Mouse (Mus musculus): Measurements from ENCODE around the gene Pdzd7. TPM values are rescaled to one million over a fixed set of nuclear protein-coding genes. Genes with fewer than 3 reads are reported as not detected.

Gene Pdzd7
- polyA plus RNA-seq, 1 experiment from 2014 or later = 0.62 TPM

DNA sequence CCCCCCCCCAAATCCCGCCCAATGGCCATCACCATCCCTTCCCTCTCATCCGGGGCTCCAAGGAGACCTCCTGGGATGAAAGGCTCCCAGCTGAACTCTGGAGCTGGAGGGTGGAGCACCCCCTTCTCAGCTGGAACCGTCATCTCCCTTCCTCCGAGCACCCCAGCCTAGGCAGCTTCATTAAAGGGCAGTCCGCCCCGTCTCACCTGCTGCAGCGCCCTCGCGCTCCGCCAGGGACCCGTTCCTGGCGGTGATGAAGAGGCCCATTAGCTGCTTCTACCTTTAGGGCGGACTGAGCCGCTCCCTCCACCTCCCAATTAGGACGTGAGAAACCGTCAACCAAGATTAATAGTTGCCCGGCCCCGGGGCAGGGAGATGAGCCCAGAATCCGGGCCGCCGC lies 19.7 kb upstream of the Pdzd7 start:
- 5% methylated on average over 16 of the region's 21 CpGs for WGBS
- Histone ChIP-seq H3K27me3 (ENCODE audit: control insufficient read depth, insufficient read depth, low read length) (peaks cover 45% of the 10 kb centered on the region), H3K9me3 (ENCODE audit: control insufficient read depth, low read length) (no peaks in the 10 kb centered on the region), H3K36me3 (ENCODE audit: control insufficient read depth, insufficient read depth, low read length) (no peaks in the 10 kb centered on the region), H3K4me1 (replicated peaks; ENCODE audit: control insufficient read depth, insufficient read depth, low read length) (no peaks in the 10 kb centered on the region; the same call in 1 of the 2 replicates), H3K4me2 (replicated peaks; ENCODE audit: low read depth, low read length) (no peak overlapping the region), H3K9ac (ENCODE audit: low read depth, low read length) (no peak overlapping the region), H3K27ac (ENCODE audit: low read depth, low read length) (no peak overlapping the region), H3K4me3 (ENCODE audit: low read depth, low read length) (no peak overlapping the region)
- ATAC-seq (ENCODE audit: low FRiP score) (no peak), DNase-seq (ENCODE audit: low spot score) (no peak)

DNA sequence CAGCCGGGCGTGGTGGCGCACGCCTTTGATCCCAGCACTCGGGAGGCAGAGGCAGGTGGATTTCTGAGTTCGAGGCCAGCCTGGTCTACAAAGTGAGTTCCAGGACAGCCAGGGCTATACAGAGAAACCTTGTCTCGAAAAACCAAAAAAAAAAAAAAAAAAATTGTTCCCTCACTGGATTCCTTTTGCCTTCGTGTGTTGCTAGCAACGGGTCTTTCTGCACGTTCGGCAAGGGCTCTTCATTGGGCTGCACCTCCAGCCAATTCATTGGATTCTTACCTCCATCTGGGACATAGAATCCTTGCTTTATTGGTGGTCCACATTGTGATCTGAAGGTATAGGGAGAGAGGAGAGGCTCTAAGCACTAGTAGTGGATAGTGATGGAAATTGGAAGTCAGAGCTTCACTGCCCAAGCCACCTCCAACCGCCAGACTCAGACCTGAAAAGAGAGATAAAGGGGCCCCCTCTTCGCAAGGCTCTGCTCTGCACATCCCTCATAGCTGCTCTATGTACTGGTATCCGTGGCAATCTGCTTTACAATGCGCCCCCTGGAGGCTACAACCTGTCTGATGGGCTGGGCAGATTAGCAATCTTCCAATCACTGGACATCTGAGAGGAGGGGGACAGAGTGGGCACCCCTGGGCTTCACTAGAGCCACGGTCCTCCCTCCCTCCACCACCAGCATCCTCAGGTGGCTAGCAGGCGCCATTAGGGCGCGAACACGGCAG lies 18.2 kb upstream of the Pdzd7 start:
- DNase-seq (ENCODE audit: low spot score) (peak; percentile 75), ATAC-seq (ENCODE audit: low FRiP score) (peak; percentile 43; the same call in 1 of the 2 replicates)
- Histone ChIP-seq H3K9me3 (ENCODE audit: control insufficient read depth, low read length) (no peaks in the 10 kb centered on the region), H3K36me3 (ENCODE audit: control insufficient read depth, insufficient read depth, low read length) (no peaks in the 10 kb centered on the region), H3K27ac (ENCODE audit: low read depth, low read length) (no peak overlapping the region), H3K4me1 (replicated peaks; ENCODE audit: control insufficient read depth, insufficient read depth, low read length) (no peaks in the 10 kb centered on the region; the same call in 1 of the 2 replicates), H3K9ac (ENCODE audit: low read depth, low read length) (no peak overlapping the region), H3K4me3 (ENCODE audit: low read depth, low read length) (no peak overlapping the region), H3K4me2 (replicated peaks; ENCODE audit: low read depth, low read length) (no peak overlapping the region), H3K27me3 (ENCODE audit: control insufficient read depth, insufficient read depth, low read length) (peaks cover 45% of the 10 kb centered on the region)
- WGBS = 45% methylated on average over 19 of the region's 20 CpGs

- peak overlapping the region; percentile 97 for H3K27ac ChIP-seq (ENCODE audit: low read depth, low read length)
- ATAC-seq (ENCODE audit: low FRiP score) (no peak), DNase-seq (ENCODE audit: low spot score) (no peak)
- peak overlapping the region; percentile 78 for H3K4me2 ChIP-seq (replicated peaks; ENCODE audit: low read depth, low read length)
- H3K9ac ChIP-seq (ENCODE audit: low read depth, low read length) = peak overlapping the region; percentile 89
- H3K9me3 ChIP-seq (ENCODE audit: control insufficient read depth, low read length) = no peaks in the 10 kb centered on the region
- no peaks in the 10 kb centered on the region; the same call in 1 of the 2 replicates for H3K4me1 ChIP-seq (replicated peaks; ENCODE audit: control insufficient read depth, insufficient read depth, low read length)
- peaks cover 2% of the 10 kb centered on the region for H3K27me3 ChIP-seq (ENCODE audit: control insufficient read depth, insufficient read depth, low read length)
- WGBS = under 1% methylated on average over 14 of the region's 14 CpGs
- no peaks in the 10 kb centered on the region for H3K36me3 ChIP-seq (ENCODE audit: control insufficient read depth, insufficient read depth, low read length)
- H3K4me3 ChIP-seq (ENCODE audit: low read depth, low read length) = peak overlapping the region; percentile 65
Observed at GRCm38 (mm10) chr19:45058841-45059240, 13.3 kb upstream of the Pdzd7 start.

GRCm38 (mm10) chr19:45058113-45058839 lies 12.8 kb upstream of the Pdzd7 start:
- Histone ChIP-seq H3K4me2 (replicated peaks; ENCODE audit: low read depth, low read length) (peak overlapping the region; percentile 78), H3K9ac (ENCODE audit: low read depth, low read length) (peak overlapping the region; percentile 89), H3K27ac (ENCODE audit: low read depth, low read length) (peak overlapping the region; percentile 97), H3K4me3 (ENCODE audit: low read depth, low read length) (peak overlapping the region; percentile 65), H3K27me3 (ENCODE audit: control insufficient read depth, insufficient read depth, low read length) (0 out of 2 replicates have a peak, but pooled peaks cover 2% of the 10 kb centered on the region), H3K9me3 (ENCODE audit: control insufficient read depth, low read length) (no peaks in the 10 kb centered on the region), H3K4me1 (replicated peaks; ENCODE audit: control insufficient read depth, insufficient read depth, low read length) (no peaks in the 10 kb centered on the region; the same call in 1 of the 2 replicates), H3K36me3 (ENCODE audit: control insufficient read depth, insufficient read depth, low read length) (no peaks in the 10 kb centered on the region)
- peak; percentile 95 for ATAC-seq (ENCODE audit: low FRiP score)
- WGBS = under 1% methylated on average over 34 of the region's 34 CpGs
- peak; percentile 99 for DNase-seq (ENCODE audit: low spot score)

- no peak for ATAC-seq (ENCODE audit: low FRiP score)
- WGBS = 51% methylated on average over 7 of the region's 7 CpGs
Observed at GRCm38 (mm10) chr19:45057724-45058112, 12.2 kb upstream of the Pdzd7 start.

GRCm38 (mm10) chr19:45056908-45057698 lies 11.6 kb upstream of the Pdzd7 start:
- Histone ChIP-seq H3K4me3 (ENCODE audit: low read depth, low read length) (no peak overlapping the region), H3K9ac (ENCODE audit: low read depth, low read length) (peak overlapping the region; percentile 89; the same call in 1 of the 2 replicates)

More at GRCm38 (mm10) chr19:45057724-45058112, 12.2 kb upstream of the Pdzd7 start:
- Histone ChIP-seq H3K36me3 (ENCODE audit: control insufficient read depth, insufficient read depth, low read length) (no peaks in the 10 kb centered on the region), H3K4me3 (ENCODE audit: low read depth, low read length) (peak overlapping the region; percentile 65), H3K27me3 (ENCODE audit: control insufficient read depth, insufficient read depth, low read length) (0 out of 2 replicates have a peak, but pooled peaks cover 2% of the 10 kb centered on the region), H3K27ac (ENCODE audit: low read depth, low read length) (peak overlapping the region; percentile 97), H3K4me1 (replicated peaks; ENCODE audit: control insufficient read depth, insufficient read depth, low read length) (no peaks in the 10 kb centered on the region; the same call in 1 of the 2 replicates), H3K9me3 (ENCODE audit: control insufficient read depth, low read length) (no peaks in the 10 kb centered on the region), H3K4me2 (replicated peaks; ENCODE audit: low read depth, low read length) (peak overlapping the region; percentile 60), H3K9ac (ENCODE audit: low read depth, low read length) (peak overlapping the region; percentile 89)
- no peak for DNase-seq (ENCODE audit: low spot score)

GRCm38 (mm10) chr19:45056364-45056763 lies 10.8 kb upstream of the Pdzd7 start:
- no peak overlapping the region for H3K27ac ChIP-seq (ENCODE audit: low read depth, low read length)

More at GRCm38 (mm10) chr19:45056908-45057698, 11.6 kb upstream of the Pdzd7 start:
- Histone ChIP-seq H3K27me3 (ENCODE audit: control insufficient read depth, insufficient read depth, low read length) (0 out of 2 replicates have a peak, but pooled peaks cover 2% of the 10 kb centered on the region), H3K27ac (ENCODE audit: low read depth, low read length) (no peak overlapping the region), H3K36me3 (ENCODE audit: control insufficient read depth, insufficient read depth, low read length) (no peaks in the 10 kb centered on the region), H3K4me1 (replicated peaks; ENCODE audit: control insufficient read depth, insufficient read depth, low read length) (no peaks in the 10 kb centered on the region; the same call in 1 of the 2 replicates), H3K4me2 (replicated peaks; ENCODE audit: low read depth, low read length) (peak overlapping the region; percentile 60), H3K9me3 (ENCODE audit: control insufficient read depth, low read length) (no peaks in the 10 kb centered on the region)
- DNase-seq (ENCODE audit: low spot score) (no peak), ATAC-seq (ENCODE audit: low FRiP score) (no peak)
- 81% methylated on average over 7 of the region's 7 CpGs for WGBS

More at GRCm38 (mm10) chr19:45056364-45056763, 10.8 kb upstream of the Pdzd7 start:
- no peak overlapping the region for H3K9ac ChIP-seq (ENCODE audit: low read depth, low read length)
- no peak overlapping the region for H3K4me3 ChIP-seq (ENCODE audit: low read depth, low read length)
- no peaks in the 10 kb centered on the region for H3K9me3 ChIP-seq (ENCODE audit: control insufficient read depth, low read length)
- 32% methylated on average over 4 of the region's 4 CpGs for WGBS
- H3K4me1 ChIP-seq (replicated peaks; ENCODE audit: control insufficient read depth, insufficient read depth, low read length) = no peaks in the 10 kb centered on the region; the same call in 1 of the 2 replicates
- 0 out of 2 replicates have a peak, but pooled peaks cover 2% of the 10 kb centered on the region for H3K27me3 ChIP-seq (ENCODE audit: control insufficient read depth, insufficient read depth, low read length)
- no peak for ATAC-seq (ENCODE audit: low FRiP score)
- no peak overlapping the region for H3K4me2 ChIP-seq (replicated peaks; ENCODE audit: low read depth, low read length)
- no peaks in the 10 kb centered on the region for H3K36me3 ChIP-seq (ENCODE audit: control insufficient read depth, insufficient read depth, low read length)
- peak; percentile 44 for DNase-seq (ENCODE audit: low spot score)

Measured in hindbrain, embryonic 11.5 days (tissue).